Mouse (Mus musculus): ENCODE measurements around the gene Duox1. TPM values are rescaled to one million over a fixed set of nuclear protein-coding genes. Genes with fewer than 3 reads are reported as not detected.
"Not testable (repeated sequence)": the region's sequence is repeated elsewhere in the genome, so short reads cannot be mapped to it uniquely, and the experiment has no call there.

Gene Duox1
- polyA plus RNA-seq, 1 experiment from 2014 or later = 0.08 TPM

- Histone ChIP-seq H3K27ac (no peak overlapping the region), H3K27me3 (peaks cover 2% of the 10 kb centered on the region; the same call in 1 of the 2 replicates), H3K4me3 (no peak overlapping the region), H3K4me1 (no peaks in the 10 kb centered on the region), H3K9ac (no peak overlapping the region), H3K9me3 (replicated peaks) (no peaks in the 10 kb centered on the region), H3K4me2 (replicated peaks) (no peak overlapping the region), H3K36me3 (no peaks in the 10 kb centered on the region)
- 65% methylated on average over 3 of the region's 3 CpGs for WGBS
- no peak for ATAC-seq (ENCODE audit: low FRiP score)
These were observed 8.5 kb downstream of the Duox1 start for GRCm38 (mm10) chr2:122323960-122324359.

GRCm38 (mm10) chr2:122324586-122324985 is 9.1 kb downstream of the Duox1 start:
- Histone ChIP-seq H3K27ac (no peak overlapping the region), H3K9me3 (replicated peaks) (no peaks in the 10 kb centered on the region), H3K27me3 (no peaks in the 10 kb centered on the region), H3K4me1 (no peaks in the 10 kb centered on the region), H3K36me3 (no peaks in the 10 kb centered on the region), H3K4me2 (replicated peaks) (no peak overlapping the region), H3K9ac (no peak overlapping the region), H3K4me3 (no peak overlapping the region)
- WGBS = 79% methylated on average over 3 of the region's 3 CpGs
- ATAC-seq (ENCODE audit: low FRiP score) = no peak

- H3K9me3 ChIP-seq (replicated peaks) = no peaks in the 10 kb centered on the region
- H3K9ac ChIP-seq = no peak overlapping the region
- no peaks in the 10 kb centered on the region for H3K4me1 ChIP-seq
- H3K27ac ChIP-seq = no peak overlapping the region
- ATAC-seq (ENCODE audit: low FRiP score) = no peak
- no peaks in the 10 kb centered on the region for H3K36me3 ChIP-seq
- H3K4me2 ChIP-seq (replicated peaks) = no peak overlapping the region
- H3K4me3 ChIP-seq = no peak overlapping the region
- no peaks in the 10 kb centered on the region for H3K27me3 ChIP-seq
- 72% methylated on average over 2 of the region's 2 CpGs for WGBS
These were observed 9.9 kb downstream of the Duox1 start for GRCm38 (mm10) chr2:122325361-122325760.

DNA sequence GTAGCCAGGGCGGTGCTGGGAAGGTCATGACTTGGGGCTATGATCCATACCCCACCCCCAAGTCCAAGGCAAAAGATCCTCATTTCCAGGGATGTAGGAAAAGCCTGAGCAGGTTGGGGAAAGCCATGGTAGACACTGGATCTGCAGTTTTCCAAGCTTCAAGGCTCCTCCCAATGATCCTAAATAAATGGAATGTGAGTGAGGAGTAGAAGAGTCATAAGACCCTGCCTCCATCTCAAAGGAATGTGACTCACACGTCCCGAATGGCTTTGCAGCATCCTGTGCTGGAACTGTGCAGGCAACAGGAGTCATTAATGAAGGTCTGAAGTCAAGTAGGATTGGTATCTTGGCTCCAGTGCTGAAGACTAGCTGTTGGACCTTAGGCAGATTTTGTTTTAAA is 12.5 kb downstream of the Duox1 start:
- H3K4me2 ChIP-seq (replicated peaks) = no peak overlapping the region
- H3K4me1 ChIP-seq = no peaks in the 10 kb centered on the region
- H3K4me3 ChIP-seq = no peak overlapping the region
- H3K27ac ChIP-seq = no peak overlapping the region
- ATAC-seq (ENCODE audit: low FRiP score) = no peak
- H3K27me3 ChIP-seq = no peaks in the 10 kb centered on the region
- H3K9ac ChIP-seq = no peak overlapping the region
- no peaks in the 10 kb centered on the region for H3K9me3 ChIP-seq (replicated peaks)
- WGBS = 74% methylated on average over 3 of the region's 3 CpGs
- no peaks in the 10 kb centered on the region for H3K36me3 ChIP-seq

DNA sequence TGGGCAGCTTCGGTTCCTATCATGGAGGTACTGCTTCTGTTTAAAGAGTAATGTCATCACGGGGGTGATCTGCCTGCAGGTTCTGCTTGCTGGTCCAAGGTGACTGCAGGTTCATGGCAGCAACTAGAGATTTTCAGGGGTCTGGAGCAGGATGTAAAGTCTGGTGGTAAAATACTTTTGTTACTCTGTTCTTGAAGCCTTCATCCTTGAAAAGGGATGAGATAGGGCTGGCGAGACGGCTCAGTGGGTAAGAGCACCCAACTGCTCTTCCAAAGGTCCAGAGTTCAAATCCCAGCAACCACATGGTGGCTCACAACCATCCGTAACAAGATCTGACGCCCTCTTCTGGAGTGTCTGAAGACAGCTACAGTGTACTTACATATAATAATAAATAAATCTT is 14.8 kb downstream of the Duox1 start:
- H3K4me1 ChIP-seq; H3K27ac ChIP-seq; ATAC-seq (ENCODE audit: low FRiP score); H3K9me3 ChIP-seq (replicated peaks); H3K4me3 ChIP-seq; H3K4me2 ChIP-seq (replicated peaks); H3K36me3 ChIP-seq; H3K9ac ChIP-seq; H3K27me3 ChIP-seq: not testable (repeated sequence)
- WGBS = 80% methylated on average over 6 of the region's 6 CpGs

DNA sequence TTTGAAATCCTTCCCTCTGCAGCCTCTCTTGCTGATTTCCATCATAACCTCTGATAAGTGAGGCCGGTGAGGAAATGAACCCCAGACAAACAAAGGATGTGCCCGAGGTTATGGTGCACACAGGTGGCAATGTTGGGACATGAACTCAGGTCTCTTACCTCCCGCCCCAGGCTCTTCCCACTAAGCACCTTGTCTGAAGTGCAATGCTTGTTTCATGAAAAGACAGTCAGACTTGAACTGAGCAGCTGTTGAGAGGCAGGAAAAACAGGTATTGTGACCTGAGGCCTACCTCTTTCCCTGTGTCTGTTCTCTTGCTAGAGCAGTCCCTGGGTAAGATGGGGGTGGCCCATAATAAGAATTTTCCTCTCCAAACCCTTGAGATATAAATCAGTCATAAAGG is 16.8 kb downstream of the Duox1 start:
- no peaks in the 10 kb centered on the region for H3K9me3 ChIP-seq (replicated peaks)
- no peak overlapping the region for H3K4me3 ChIP-seq
- 96% methylated on average over 3 of the region's 3 CpGs for WGBS
- no peaks in the 10 kb centered on the region for H3K4me1 ChIP-seq
- no peak overlapping the region for H3K4me2 ChIP-seq (replicated peaks)
- no peak for ATAC-seq (ENCODE audit: low FRiP score)
- H3K27ac ChIP-seq = no peak overlapping the region
- no peaks in the 10 kb centered on the region for H3K36me3 ChIP-seq
- no peaks in the 10 kb centered on the region for H3K27me3 ChIP-seq
- H3K9ac ChIP-seq = no peak overlapping the region

DNA sequence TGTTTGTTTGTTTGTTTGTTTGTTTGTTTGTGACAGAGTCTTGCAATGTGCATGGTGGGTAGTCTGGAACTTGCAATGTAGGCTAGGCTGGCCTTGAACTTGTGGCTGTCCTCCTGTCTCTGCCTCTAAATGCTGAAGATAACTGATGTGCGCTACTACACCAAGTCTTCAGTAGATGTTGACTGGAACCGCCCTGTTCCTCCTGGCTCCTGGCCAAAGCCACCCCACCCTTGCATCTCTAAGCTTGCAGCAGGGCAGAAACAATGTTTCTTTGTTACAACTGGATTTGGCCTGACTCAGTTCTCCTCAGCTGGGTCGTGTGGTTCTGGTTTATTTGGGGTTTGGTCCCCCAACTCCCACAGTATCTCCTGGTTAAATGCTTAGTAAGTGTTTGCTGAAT is 18.7 kb downstream of the Duox1 start:
- Histone ChIP-seq H3K4me2 (replicated peaks) (no peak overlapping the region), H3K36me3 (no peaks in the 10 kb centered on the region), H3K4me3 (no peak overlapping the region), H3K4me1 (no peaks in the 10 kb centered on the region), H3K9me3 (replicated peaks) (no peaks in the 10 kb centered on the region), H3K27ac (no peak overlapping the region), H3K27me3 (no peaks in the 10 kb centered on the region), H3K9ac (no peak overlapping the region)
- WGBS = 61% methylated on average over 3 of the region's 3 CpGs
- ATAC-seq (ENCODE audit: low FRiP score) = no peak

DNA sequence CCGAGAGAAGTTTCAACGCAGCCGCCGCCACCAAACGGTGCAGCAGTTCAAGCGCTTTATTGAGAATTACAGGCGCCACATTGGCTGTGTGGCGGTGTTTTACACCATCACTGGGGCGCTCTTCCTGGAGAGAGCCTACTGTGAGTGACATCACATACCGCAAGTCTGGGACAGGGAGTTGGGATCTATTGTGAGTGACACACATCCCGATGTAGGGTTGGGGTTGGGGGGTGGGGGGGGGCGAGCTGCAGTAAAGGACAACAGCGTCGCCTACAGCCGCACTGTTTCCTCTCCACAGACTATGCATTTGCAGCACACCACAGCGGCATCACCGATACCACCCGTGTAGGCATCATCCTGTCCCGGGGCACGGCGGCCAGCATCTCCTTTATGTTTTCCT is 21.8 kb downstream of the Duox1 start:
- no peak overlapping the region for H3K9ac ChIP-seq

DNA sequence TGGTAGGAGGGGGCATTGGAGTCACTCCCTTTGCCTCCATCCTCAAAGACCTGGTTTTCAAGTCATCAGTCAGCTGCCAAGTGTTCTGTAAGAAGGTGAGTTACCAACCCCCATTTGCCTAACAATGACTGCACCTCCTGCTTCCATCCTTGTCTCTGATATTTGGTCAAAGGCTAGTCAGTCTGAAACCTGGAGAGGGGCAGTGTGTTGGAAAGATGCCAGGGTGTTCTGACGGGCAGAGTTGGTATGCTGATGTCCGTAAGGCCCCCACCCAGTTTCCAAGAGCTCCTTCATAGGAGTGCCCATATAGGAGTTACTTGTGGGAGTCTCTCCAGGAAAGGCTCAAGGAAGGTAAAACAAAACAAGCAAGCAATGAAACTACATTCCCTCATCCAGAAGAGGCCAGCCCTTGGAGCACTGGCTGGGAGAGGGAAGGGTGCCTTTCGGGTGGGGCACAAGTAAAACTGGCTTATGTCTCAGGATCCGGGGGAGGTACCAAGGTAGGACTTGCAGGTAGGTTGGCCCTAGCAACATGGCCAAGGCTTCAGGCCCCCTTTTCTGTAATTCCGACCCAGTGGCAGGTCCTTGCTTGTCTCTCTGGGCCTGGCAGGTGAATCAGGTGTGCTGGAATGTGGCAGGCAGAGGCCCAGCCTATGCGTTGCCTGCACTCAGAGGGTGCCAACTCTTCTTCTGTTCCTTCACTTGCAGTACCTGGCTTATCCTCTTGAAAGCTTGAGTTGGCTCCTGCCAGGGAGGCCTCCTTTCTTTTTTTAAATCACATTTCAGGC is 29.8 kb downstream of the Duox1 start:
- Histone ChIP-seq H3K4me3 (no peak overlapping the region), H3K27ac (no peak overlapping the region), H3K36me3 (no peaks in the 10 kb centered on the region), H3K9ac (no peak overlapping the region), H3K9me3 (replicated peaks) (no peaks in the 10 kb centered on the region), H3K4me1 (peaks cover 20% of the 10 kb centered on the region), H3K27me3 (no peaks in the 10 kb centered on the region), H3K4me2 (replicated peaks) (no peak overlapping the region)
- ATAC-seq (ENCODE audit: low FRiP score) = no peak
- 83% methylated on average over 6 of the region's 6 CpGs for WGBS

More for the DNA sequence above, 21.8 kb downstream of the Duox1 start:
- H3K27ac ChIP-seq = no peak overlapping the region
- H3K4me3 ChIP-seq = no peak overlapping the region
- H3K36me3 ChIP-seq = no peaks in the 10 kb centered on the region
- no peaks in the 10 kb centered on the region for H3K27me3 ChIP-seq
- H3K9me3 ChIP-seq (replicated peaks) = no peaks in the 10 kb centered on the region
- no peaks in the 10 kb centered on the region for H3K4me1 ChIP-seq
- peak overlapping the region; percentile 22 for H3K4me2 ChIP-seq (replicated peaks)
- ATAC-seq (ENCODE audit: low FRiP score) = peak; percentile 21; the same call in 1 of the 2 replicates
- 64% methylated on average over 21 of the region's 21 CpGs for WGBS

GRCm38 (mm10) chr2:122346164-122346563 is 30.7 kb downstream of the Duox1 start:
- not testable (repeated sequence) for H3K9ac ChIP-seq; H3K4me2 ChIP-seq (replicated peaks); H3K27me3 ChIP-seq; H3K27ac ChIP-seq; ATAC-seq (ENCODE audit: low FRiP score); H3K4me3 ChIP-seq; H3K36me3 ChIP-seq; H3K9me3 ChIP-seq (replicated peaks)
- H3K4me1 ChIP-seq = peaks cover 24% of the 10 kb centered on the region
- WGBS = 85% methylated on average over 6 of the region's 6 CpGs

DNA sequence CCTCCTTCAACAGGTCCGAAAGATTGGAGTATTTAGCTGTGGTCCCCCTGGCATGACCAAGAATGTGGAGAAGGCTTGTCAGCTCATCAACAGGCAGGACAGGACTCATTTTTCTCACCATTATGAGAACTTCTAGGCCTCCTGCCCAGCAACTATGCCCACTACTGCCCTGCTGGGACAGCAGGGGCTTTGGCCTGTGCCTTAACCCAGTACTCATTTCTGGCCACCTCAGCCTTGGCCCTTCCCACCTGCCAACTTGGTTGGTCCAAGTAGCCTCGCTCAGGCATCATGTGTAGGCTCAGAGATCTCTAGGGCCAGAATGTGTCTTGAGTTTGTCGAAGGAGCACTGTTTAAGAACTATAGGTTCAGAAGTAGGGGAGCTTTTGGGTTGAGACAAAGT is 31.8 kb downstream of the Duox1 start:
- WGBS = 91% methylated on average over 3 of the region's 3 CpGs
- H3K27ac ChIP-seq = no peak overlapping the region
- no peak for ATAC-seq (ENCODE audit: low FRiP score)
- peaks cover 35% of the 10 kb centered on the region for H3K4me1 ChIP-seq
- H3K27me3 ChIP-seq = no peaks in the 10 kb centered on the region
- no peak overlapping the region for H3K4me2 ChIP-seq (replicated peaks)
- H3K36me3 ChIP-seq = no peaks in the 10 kb centered on the region
- H3K4me3 ChIP-seq = no peak overlapping the region
- no peak overlapping the region for H3K9ac ChIP-seq
- no peaks in the 10 kb centered on the region for H3K9me3 ChIP-seq (replicated peaks)

DNA sequence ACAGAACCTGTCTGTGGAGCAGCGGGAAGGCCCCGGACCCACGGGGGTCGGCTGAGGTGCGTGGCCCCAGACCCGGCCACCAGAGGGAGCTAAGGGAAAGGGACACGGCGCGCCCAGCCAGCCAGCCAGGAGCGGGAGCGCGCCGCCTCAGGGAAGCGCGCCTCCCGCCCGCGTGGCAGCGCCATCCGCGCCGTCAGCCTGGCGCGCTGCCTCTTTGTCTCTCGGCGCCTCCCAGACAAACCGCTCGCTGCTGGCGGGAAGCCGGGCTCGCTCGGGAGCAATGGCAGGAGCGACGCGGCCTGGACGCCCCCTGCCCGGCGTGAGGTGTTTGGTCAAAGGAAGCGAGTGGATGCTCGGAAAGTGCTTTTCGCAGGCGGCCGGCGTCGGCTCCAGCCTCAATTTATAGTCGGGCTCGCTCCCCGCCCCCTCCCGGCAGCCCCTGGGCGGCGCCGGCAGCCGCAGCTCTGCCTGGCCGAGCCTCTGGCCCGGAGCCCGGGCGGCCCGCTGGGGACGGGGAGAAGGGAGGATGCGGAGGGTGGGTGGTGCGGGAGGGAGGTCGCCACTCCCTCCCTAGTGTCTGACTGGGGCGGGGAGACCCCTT is 33.2 kb downstream of the Duox1 start:
- H3K9ac ChIP-seq = peak overlapping the region; percentile 81
- no peaks in the 10 kb centered on the region for H3K27me3 ChIP-seq
- peak overlapping the region; percentile 60 for H3K4me2 ChIP-seq (replicated peaks)
- peak; percentile 85 for ATAC-seq (ENCODE audit: low FRiP score)
- no peaks in the 10 kb centered on the region for H3K36me3 ChIP-seq
- peaks cover 46% of the 10 kb centered on the region for H3K4me1 ChIP-seq
- peak overlapping the region; percentile 99 for H3K27ac ChIP-seq
- no peaks in the 10 kb centered on the region for H3K9me3 ChIP-seq (replicated peaks)
- peak overlapping the region; percentile 47 for H3K4me3 ChIP-seq
- WGBS = 0% methylated on average over 47 of the region's 63 CpGs
